Mouse (Mus musculus): ENCODE results near the gene Marveld1.

DNA sequence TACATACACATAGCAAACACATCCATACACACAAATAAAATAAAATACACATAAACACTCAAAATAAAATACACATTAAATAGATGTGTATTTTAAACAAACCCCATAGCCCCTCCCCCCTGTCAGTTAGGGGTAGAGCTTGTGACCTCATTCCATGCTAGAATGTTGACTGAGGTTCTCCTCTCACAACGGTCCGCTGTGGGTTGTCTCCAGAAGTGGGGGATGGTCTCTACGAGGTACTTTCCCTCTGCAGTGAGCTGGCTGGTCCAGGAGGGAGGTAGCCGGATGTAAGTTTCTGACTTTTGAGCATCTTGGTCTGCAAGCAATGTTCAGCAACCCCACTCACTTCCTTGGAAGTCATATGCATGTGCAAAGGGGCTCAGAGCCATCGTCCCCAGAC is 16.6 kb downstream of the Marveld1 start, which contains the start of gene Zfyve27:
- TF ChIP-seq CTCF (IDR thresholded peaks at IDR 0.05; ENCODE audit: low read depth, low read length) (no peak), GATA1 (IDR thresholded peaks at IDR 0.05; ENCODE audit: borderline replicate concordance, low read length) (no peak), TAL1 (conservative IDR thresholded peaks at IDR 0.05; ENCODE audit: low read depth, low read length) (no peak)

Data from G1E (cell line).